Comparison of ENCODE assay signal across 25 mouse cellular contexts in the genomic region with DNA sequence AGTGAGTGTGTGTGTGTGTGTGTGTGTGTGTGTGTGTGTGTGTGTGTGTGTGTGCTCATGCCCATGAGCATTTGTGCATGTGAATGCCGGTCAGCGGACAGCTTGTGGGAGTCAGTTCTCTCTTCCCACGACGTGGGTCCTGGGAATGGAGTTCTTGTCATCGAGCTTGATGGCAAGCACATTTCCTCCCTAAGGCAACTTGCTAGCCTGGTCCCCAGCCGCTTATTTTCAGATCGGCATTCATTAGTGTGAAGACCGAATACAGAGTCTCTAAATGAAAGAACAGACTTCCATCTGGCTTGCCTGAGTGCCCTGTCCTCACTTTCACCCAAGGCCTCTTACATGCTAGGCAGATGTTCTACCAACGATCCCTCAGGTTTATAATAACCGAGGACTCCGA. TPM values are rescaled to one million over a fixed set of nuclear protein-coding genes. Genes with fewer than 3 reads are reported as not detected.
"Had no signal": no experiment of that assay in that cellular context is flagged by ENCODE, and none has a peak within 500 bp of the region (broad histone marks: within the 10 kb centered on the region; RNA-seq: fewer than 3 reads in every experiment).

No protein-coding gene starts in this region.

- H3K4me1 ChIP-seq: liver, embryonic 13.5 days had no signal

- H3K27ac ChIP-seq: kidney, embryonic 15.5 days; left cerebral cortex, adult 2 months; liver, embryonic 13.5 days had no signal

- DNase-seq: kidney, postnatal 10 days; kidney, postnatal 36 days; layer of hippocampus, postnatal 36 days; liver, embryonic 13.5 days; lung, adult 2 months; lung, postnatal 14 days; lung, postnatal 4 days; midbrain, embryonic 14.5 days; right cerebral cortex, postnatal 25 days; spleen, adult 18-20 months; thymus, postnatal 25 days had no signal

- H3K9me3 ChIP-seq: kidney, embryonic 15.5 days; liver, embryonic 13.5 days; stomach, embryonic 15.5 days had no signal

- H3K9ac ChIP-seq: kidney, embryonic 15.5 days; liver, embryonic 13.5 days; stomach, embryonic 15.5 days had no signal

- H3K4me3 ChIP-seq: kidney, embryonic 15.5 days; left cerebral cortex, adult 2 months; liver, embryonic 13.5 days; stomach, embryonic 15.5 days had no signal

- H3K36me3 ChIP-seq: kidney, embryonic 15.5 days; liver, embryonic 13.5 days; stomach, embryonic 15.5 days had no signal

- H3K27me3 ChIP-seq: kidney, embryonic 15.5 days; liver, embryonic 13.5 days; stomach, embryonic 15.5 days had no signal

RNA-seq across cellular contexts. Expression of gene Adgrf1, which starts 17.3 kb away (rescaled TPM):
- total RNA-seq: layer of hippocampus, adult 8-10 months; layer of hippocampus, postnatal 36 days; left cerebral cortex, adult 2 months; left cerebral cortex, postnatal 10 days; left cerebral cortex, postnatal 36 days; megakaryocyte progenitor cell, adult 5-6 weeks; midbrain, postnatal 0 days had no signal
- polyA plus RNA-seq: limb, embryonic 11.5 days; lung, adult 2 months; lung, embryonic 16.5 days; midbrain, embryonic 11.5 days; midbrain, embryonic 14.5 days; midbrain, postnatal 0 days; neural tube, embryonic 11.5 days; neural tube, embryonic 14.5 days; thymus, postnatal 0 days had no signal
